Mouse (Mus musculus) megakaryocyte, embryonic 14.5 days (primary cell): ENCODE results near the gene Mrps18b. TPM values are rescaled to one million over a fixed set of nuclear protein-coding genes. Genes with fewer than 3 reads are reported as not detected.
A peak's percentile ranks its signal among the peaks of the same experiment; 100 is the strongest.

Experiments
- H3K27me3 ChIP-seq: replicated peaks from 2 replicates; pipeline ENCODE3; 2012; ENCODE audit warnings: inconsistent platforms
- H3K36me3 ChIP-seq: replicated peaks from 2 replicates; pipeline ENCODE3; 2012; ENCODE audit warnings: low read length, inconsistent platforms, mixed read lengths
- H3K4me1 ChIP-seq: 2 replicates; pipeline ENCODE4 v1.6.1; 2012; ENCODE audit warnings: inconsistent platforms
- H3K4me3 ChIP-seq: replicated peaks from 2 replicates; pipeline ENCODE3; 2012; ENCODE audit warnings: moderate library complexity, mild to moderate bottlenecking, inconsistent platforms
- H3K9me3 ChIP-seq: 2 replicates; pipeline ENCODE4 v1.6.1; 2012; ENCODE audit warnings: inconsistent platforms
- FLI1 ChIP-seq: IDR thresholded peaks from 2 replicates; pipeline ENCODE4 v1.6.1; 2012; ENCODE audit warnings: low read length, inconsistent platforms, mixed read lengths
- GATA1 ChIP-seq: IDR thresholded peaks from 3 replicates; pipeline ENCODE4 v1.6.1; 2012; ENCODE audit warnings: mixed read lengths, low read length, inconsistent platforms, borderline replicate concordance
- polyA plus RNA-seq: library from polyadenylated mRNA; stranded (reverse); fragments of >175 nt; gene quantifications from 2 replicates; pipeline ENCODE4 v1.2.3, GENCODE M21; 2012; ENCODE audit warnings: low replicate concordance; ENCODE audit not compliant: insufficient read depth

Mrps18b gene
- polyA plus RNA-seq, 1 experiment, result 5.7 TPM

DNA sequence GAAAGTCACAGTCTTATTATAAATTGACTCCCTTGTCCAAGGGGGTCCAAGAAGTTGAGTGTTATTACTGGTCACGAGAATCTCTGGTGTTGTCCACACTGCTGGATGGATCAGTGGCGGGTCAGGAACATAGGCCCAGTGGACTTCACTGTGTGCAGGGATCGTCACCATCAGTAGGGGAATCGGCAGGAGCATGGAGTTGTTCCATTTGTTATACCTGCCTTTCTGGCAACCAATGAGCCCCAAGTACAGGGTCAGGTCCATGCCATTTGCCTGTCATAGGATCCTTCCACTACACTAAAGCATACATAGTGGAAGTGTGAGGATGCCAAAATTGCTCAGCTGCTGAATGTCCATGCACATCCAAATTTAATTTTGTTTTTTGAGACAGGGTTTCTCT, 16.4 kb upstream of the Mrps18b start:
- Histone ChIP-seq H3K27me3 (no peaks in the 10 kb centered on the region), H3K9me3 (no peaks in the 10 kb centered on the region), H3K4me3 (no peak overlapping the region), H3K36me3 (peaks cover 41% of the 10 kb centered on the region), H3K4me1 (peaks cover 25% of the 10 kb centered on the region)
- TF ChIP-seq GATA1 (no peak), FLI1 (no peak)

GRCm38 (mm10) chr17:35930627-35931026, 14.4 kb upstream of the Mrps18b start:
- no peak for TF ChIP-seq GATA1
- TF ChIP-seq FLI1, result no peak
- H3K4me3 ChIP-seq, result peak overlapping the region; percentile 8
- H3K9me3 ChIP-seq, result no peaks in the 10 kb centered on the region
- no peaks in the 10 kb centered on the region for H3K27me3 ChIP-seq
- H3K36me3 ChIP-seq, result peaks cover 59% of the 10 kb centered on the region
- peaks cover 38% of the 10 kb centered on the region for H3K4me1 ChIP-seq

GRCm38 (mm10) chr17:35929534-35929933, 13.3 kb upstream of the Mrps18b start:
- Histone ChIP-seq H3K9me3 (no peaks in the 10 kb centered on the region), H3K4me3 (no peak overlapping the region), H3K27me3 (no peaks in the 10 kb centered on the region), H3K4me1 (peaks cover 46% of the 10 kb centered on the region), H3K36me3 (peaks cover 69% of the 10 kb centered on the region)
- no peak for TF ChIP-seq GATA1
- TF ChIP-seq FLI1, result no peak

- no peak overlapping the region for H3K4me3 ChIP-seq
- H3K36me3 ChIP-seq, result peaks cover 87% of the 10 kb centered on the region
- no peaks in the 10 kb centered on the region for H3K27me3 ChIP-seq
- peaks cover 67% of the 10 kb centered on the region for H3K4me1 ChIP-seq
- H3K9me3 ChIP-seq, result no peaks in the 10 kb centered on the region
- TF ChIP-seq FLI1 (no peak), GATA1 (no peak)
Measured at GRCm38 (mm10) chr17:35927471-35927870, 11.3 kb upstream of the Mrps18b start.

- Histone ChIP-seq H3K4me3 (no peak overlapping the region), H3K27me3 (no peaks in the 10 kb centered on the region), H3K9me3 (no peaks in the 10 kb centered on the region), H3K36me3 (peaks cover 91% of the 10 kb centered on the region), H3K4me1 (peaks cover 79% of the 10 kb centered on the region)
- no peak for TF ChIP-seq GATA1
- no peak for TF ChIP-seq FLI1
Measured at GRCm38 (mm10) chr17:35923281-35923680, 7.1 kb upstream of the Mrps18b start.

- H3K4me3 ChIP-seq, result no peak overlapping the region
- no peaks in the 10 kb centered on the region for H3K9me3 ChIP-seq
- TF ChIP-seq FLI1 (no peak), GATA1 (no peak)
- no peaks in the 10 kb centered on the region for H3K27me3 ChIP-seq
- peaks cover 91% of the 10 kb centered on the region for H3K36me3 ChIP-seq
- H3K4me1 ChIP-seq, result peaks cover 74% of the 10 kb centered on the region
Measured at GRCm38 (mm10) chr17:35922566-35922965, 6.4 kb upstream of the Mrps18b start.

DNA sequence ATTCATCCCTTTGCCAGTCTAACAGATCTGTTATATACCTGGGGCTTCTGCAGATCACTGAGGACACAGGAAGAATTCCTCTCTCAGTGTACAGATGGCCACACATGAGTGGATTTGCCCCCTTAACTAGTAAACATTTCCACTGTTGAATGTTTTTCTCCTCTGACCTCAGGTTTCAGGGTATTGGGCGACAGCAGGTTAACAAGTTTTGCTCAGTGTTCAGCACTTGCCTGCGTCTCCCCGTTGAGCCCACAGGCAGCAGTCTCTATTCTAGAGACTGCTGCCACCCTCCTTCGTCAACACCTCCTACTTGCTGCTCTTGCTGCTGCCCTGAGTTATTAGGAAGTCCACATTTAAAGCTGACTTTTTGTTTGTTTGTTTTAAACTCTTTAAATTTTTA, 5.5 kb upstream of the Mrps18b start:
- Histone ChIP-seq H3K27me3 (no peaks in the 10 kb centered on the region), H3K4me1 (peaks cover 70% of the 10 kb centered on the region), H3K4me3 (no peak overlapping the region), H3K36me3 (peaks cover 92% of the 10 kb centered on the region), H3K9me3 (no peaks in the 10 kb centered on the region)
- TF ChIP-seq FLI1 (no peak), GATA1 (no peak)

DNA sequence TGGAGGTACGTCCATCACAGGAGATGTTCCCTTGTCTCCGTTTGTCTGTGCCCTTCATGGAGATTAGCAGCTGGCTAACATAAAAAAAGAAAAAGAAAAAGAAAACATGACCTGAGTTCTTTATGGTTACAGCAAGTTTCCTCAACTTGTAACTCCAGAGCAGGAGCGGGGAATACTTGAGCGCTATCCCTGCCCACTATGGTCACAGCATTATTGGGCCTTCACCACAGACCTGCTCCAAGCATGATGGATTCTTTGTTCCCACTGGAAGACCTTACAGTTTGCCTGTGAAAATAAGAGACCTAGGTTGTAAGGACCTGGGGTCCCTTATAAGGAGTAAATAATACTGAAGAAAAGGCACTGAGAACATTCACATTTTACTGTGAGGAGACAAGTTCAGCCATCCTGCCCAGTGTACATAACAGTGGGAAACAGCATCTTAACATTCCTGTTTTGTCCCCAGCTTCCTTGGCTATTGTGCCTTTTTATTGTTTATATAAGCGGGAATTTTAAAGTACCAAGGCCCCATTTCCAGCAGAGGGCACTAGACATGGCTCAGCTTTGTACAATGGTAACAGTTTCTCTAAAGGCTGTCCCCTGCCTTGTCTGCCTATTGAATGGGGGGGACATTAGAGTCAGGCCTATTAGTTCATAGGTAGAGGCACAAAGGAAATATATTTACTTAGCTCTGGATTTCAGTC, 4.8 kb upstream of the Mrps18b start:
- H3K4me3 ChIP-seq, result peak overlapping the region; percentile 47
- TF ChIP-seq FLI1 (no peak), GATA1 (no peak)
- H3K9me3 ChIP-seq, result no peaks in the 10 kb centered on the region
- no peaks in the 10 kb centered on the region for H3K27me3 ChIP-seq
- H3K36me3 ChIP-seq, result peaks cover 85% of the 10 kb centered on the region
- peaks cover 63% of the 10 kb centered on the region for H3K4me1 ChIP-seq

DNA sequence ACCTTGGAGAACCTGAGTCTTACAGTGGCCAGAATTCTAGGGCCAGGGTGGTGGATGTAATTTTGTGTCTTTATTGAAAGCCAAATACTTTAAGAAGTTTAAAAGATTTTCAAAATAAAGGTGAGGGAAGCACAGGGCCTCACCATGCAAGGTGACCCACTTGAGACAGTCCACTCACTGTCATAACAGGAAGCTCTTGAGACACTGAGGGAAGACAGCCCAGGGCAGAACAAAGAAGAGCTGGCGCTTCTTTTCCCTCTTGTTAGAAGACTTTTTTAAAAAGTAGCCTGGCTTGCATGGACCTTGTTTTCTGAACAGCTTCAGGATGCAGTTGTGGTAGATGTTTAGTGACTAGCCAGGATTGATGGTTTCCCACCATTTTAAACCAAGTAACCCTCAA, 4.2 kb upstream of the Mrps18b start:
- Histone ChIP-seq H3K9me3 (no peaks in the 10 kb centered on the region), H3K36me3 (peaks cover 79% of the 10 kb centered on the region), H3K27me3 (no peaks in the 10 kb centered on the region), H3K4me3 (peak overlapping the region; percentile 92), H3K4me1 (peaks cover 64% of the 10 kb centered on the region)
- TF ChIP-seq FLI1, result no peak
- no peak for TF ChIP-seq GATA1

- H3K9me3 ChIP-seq, result no peaks in the 10 kb centered on the region
- H3K4me3 ChIP-seq, result peak overlapping the region; percentile 92
- peaks cover 63% of the 10 kb centered on the region for H3K4me1 ChIP-seq
- peaks cover 74% of the 10 kb centered on the region for H3K36me3 ChIP-seq
- TF ChIP-seq GATA1 (no peak), FLI1 (no peak)
- no peaks in the 10 kb centered on the region for H3K27me3 ChIP-seq
Measured at GRCm38 (mm10) chr17:35919864-35920301, 3.7 kb upstream of the Mrps18b start.
